Mouse (Mus musculus) stomach, embryonic 14.5 days (tissue): Measurements from ENCODE around the gene Gm28778. TPM values are rescaled to one million over a fixed set of nuclear protein-coding genes. Genes with fewer than 3 reads are reported as not detected.
A peak's percentile ranks its signal among the peaks of the same experiment; 100 is the strongest.
"Not testable (repeated sequence)": the region's sequence is repeated elsewhere in the genome, so short reads cannot be mapped to it uniquely, and the experiment has no call there.

Experiments
- ATAC-seq: fragments of 200-750 bp; cut with Nextera tagmentation; 2 replicates; pipeline ENCODE4 v1.8.0; 2017; ENCODE audit warnings: low read depth, moderate TSS enrichment; ENCODE audit not compliant: insufficient number of reproducible peaks, insufficient read depth, low FRiP score
- H3K27ac ChIP-seq: fragments of 300-500 bp; sonication (generic); 2 replicates; pipeline ENCODE4 v1.5.1; 2014; ENCODE audit warnings: mild to moderate bottlenecking, low read length, moderate library complexity, mixed read lengths
- H3K27me3 ChIP-seq: fragments of 300-500 bp; sonication (generic); 2 replicates; pipeline ENCODE4 v1.6.1; 2014; ENCODE audit warnings: low read length, control low read depth, mixed read lengths; ENCODE audit not compliant: control insufficient read depth, insufficient read depth
- H3K36me3 ChIP-seq: fragments of 300-500 bp; sonication (generic); 2 replicates; pipeline ENCODE4 v1.6.1; 2014; ENCODE audit warnings: mild to moderate bottlenecking, control low read depth, low read length, moderate library complexity, mixed read lengths; ENCODE audit not compliant: control insufficient read depth, insufficient read depth
- H3K4me1 ChIP-seq: fragments of 300-500 bp; sonication (generic); 2 replicates; pipeline ENCODE4 v1.6.1; 2014; ENCODE audit warnings: low read length, control low read depth, mixed read lengths; ENCODE audit not compliant: control insufficient read depth, insufficient read depth
- H3K4me2 ChIP-seq: fragments of 300-500 bp; sonication (generic); replicated peaks from 2 replicates; pipeline ENCODE4 v1.6.1; 2014; ENCODE audit warnings: low read depth, low read length, control low read depth
- H3K4me3 ChIP-seq: fragments of 300-500 bp; sonication (generic); 2 replicates; pipeline ENCODE4 v1.5.1; 2014; ENCODE audit warnings: low read depth, low read length, control low read depth
- H3K9ac ChIP-seq: fragments of 300-500 bp; sonication (generic); replicated peaks from 2 replicates; pipeline ENCODE4 v1.6.1; 2014; ENCODE audit warnings: low read depth, mild to moderate bottlenecking, control low read depth, low read length, moderate library complexity, mixed read lengths
- H3K9me3 ChIP-seq: fragments of 300-500 bp; sonication (generic); 2 replicates; pipeline ENCODE4 v1.6.1; 2016; ENCODE audit warnings: low read depth, low read length, control low read depth; ENCODE audit not compliant: control insufficient read depth
- WGBS: fragments of 180-500 bp; shearing (Covaris S2); extraction: QIAGEN DNeasy Blood & Tissue Kit; methylation state at CpG from one replicate; pipeline ENCODE4 v1.1.7; 2014; 5-methylcytosine and 5-hydroxymethylcytosine counted together
- polyA plus RNA-seq: library from polyadenylated mRNA; unstranded; fragments of >200 nt; fragmentation: Nextera tagmentation; extraction: Ambion mirVana; gene quantifications from 2 replicates; pipeline ENCODE4 v1.2.1, GENCODE M21; 2014

Gene Gm28778
- polyA plus RNA-seq = not detected in 2 replicates

DNA sequence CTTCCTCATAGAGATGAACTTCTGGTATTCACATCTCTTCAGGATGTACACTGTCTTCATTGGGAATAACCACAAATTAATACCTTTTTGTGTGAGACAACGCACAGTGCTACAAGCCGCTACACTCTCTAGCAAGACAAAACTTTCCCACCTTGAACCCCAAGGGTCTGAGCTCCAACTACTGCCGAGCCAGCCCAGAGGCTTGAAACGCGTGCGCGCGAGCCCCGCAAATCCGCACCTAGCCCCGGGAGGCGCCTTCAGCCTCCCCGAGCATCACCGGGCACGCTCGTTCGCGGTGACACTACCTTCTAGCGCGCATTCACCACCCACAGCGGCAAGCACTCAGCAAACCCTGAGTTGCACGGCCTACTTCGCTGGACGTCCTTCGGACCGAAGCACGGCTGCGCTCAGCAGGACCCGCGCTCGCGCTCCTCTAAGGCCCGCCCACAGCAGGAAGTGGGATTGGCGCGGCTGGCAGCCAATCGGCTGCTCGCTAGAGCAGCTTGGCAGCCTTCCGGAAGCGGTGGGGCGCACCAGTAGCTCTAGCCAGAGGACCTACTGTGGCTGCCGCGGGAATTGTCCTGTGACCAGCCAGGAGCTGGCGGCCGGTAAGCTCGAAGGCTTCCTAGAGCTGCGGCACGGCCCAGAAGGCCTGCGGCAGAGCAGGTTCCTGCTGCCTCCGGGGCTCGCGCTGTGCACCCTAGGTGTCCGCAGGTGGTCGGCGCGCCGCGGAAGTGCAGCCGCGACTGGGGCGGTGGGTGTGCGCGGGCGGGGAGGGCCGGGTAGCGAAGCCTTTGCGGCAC is at the start of gene Gm28778, which contains the start of the genes Pms1 and Ormdl1:
Gene Gm28778 (plus strand): TSS at position 531 of the 803 bp plus-strand sequence.
Gene Pms1 (minus strand): TSS at position 438 of the 803 bp plus-strand sequence.
Gene Ormdl1 (plus strand): TSS at position 515 of the 803 bp plus-strand sequence.
- H3K4me2 ChIP-seq = peak within 1 kb of the TSS; percentile 50
- H3K36me3 ChIP-seq = no peaks in the 10 kb centered on the region
- H3K9ac ChIP-seq = peak within 1 kb of the TSS; percentile 68
- no peaks in the 10 kb centered on the region for H3K27me3 ChIP-seq
- peak within 1 kb of the TSS; percentile 86 for H3K27ac ChIP-seq
- WGBS = under 1% methylated on average over 66 of the region's 66 CpGs
- H3K4me3 ChIP-seq = peak within 1 kb of the TSS; percentile 76
- 0 out of 2 replicates have a peak, but pooled peaks cover 4% of the 10 kb centered on the region for H3K4me1 ChIP-seq
- ATAC-seq = peak; percentile 100
- no peaks in the 10 kb centered on the region for H3K9me3 ChIP-seq

GRCm38 (mm10) chr1:53264958-53265612 is 31.8 kb upstream of the Gm28778 start:
- not testable (repeated sequence) for H3K9me3 ChIP-seq, H3K36me3 ChIP-seq, H3K27me3 ChIP-seq, ATAC-seq, H3K4me2 ChIP-seq, H3K27ac ChIP-seq, H3K4me3 ChIP-seq, H3K9ac ChIP-seq, H3K4me1 ChIP-seq

DNA sequence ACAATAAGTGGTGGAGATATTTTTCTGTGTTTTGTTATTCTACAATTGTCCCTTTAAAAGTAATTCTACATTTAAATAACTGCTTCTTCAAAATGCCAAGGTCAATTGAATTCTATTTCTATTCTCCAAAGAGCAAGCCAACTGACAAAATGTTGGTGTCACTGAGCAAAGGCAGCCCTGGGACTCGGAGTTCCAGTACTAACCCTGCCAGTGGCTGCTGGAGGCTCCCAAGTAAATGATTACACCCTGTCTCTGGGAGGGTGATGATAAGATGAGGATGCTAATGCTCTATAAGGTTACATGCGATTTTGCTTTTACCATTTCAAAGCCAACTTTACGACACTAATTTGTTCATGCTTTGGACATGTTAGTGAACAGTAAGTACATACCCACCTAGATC is 27.0 kb upstream of the Gm28778 start:
- Histone ChIP-seq H3K4me1 (no peaks in the 10 kb centered on the region), H3K36me3 (no peaks in the 10 kb centered on the region; the same call in 1 of the 2 replicates), H3K27me3 (no peaks in the 10 kb centered on the region), H3K9ac (no peak overlapping the region), H3K4me2 (no peak overlapping the region), H3K9me3 (no peaks in the 10 kb centered on the region), H3K4me3 (no peak overlapping the region), H3K27ac (no peak overlapping the region)
- 85% methylated on average over 3 of the region's 3 CpGs for WGBS
- ATAC-seq = no peak

DNA sequence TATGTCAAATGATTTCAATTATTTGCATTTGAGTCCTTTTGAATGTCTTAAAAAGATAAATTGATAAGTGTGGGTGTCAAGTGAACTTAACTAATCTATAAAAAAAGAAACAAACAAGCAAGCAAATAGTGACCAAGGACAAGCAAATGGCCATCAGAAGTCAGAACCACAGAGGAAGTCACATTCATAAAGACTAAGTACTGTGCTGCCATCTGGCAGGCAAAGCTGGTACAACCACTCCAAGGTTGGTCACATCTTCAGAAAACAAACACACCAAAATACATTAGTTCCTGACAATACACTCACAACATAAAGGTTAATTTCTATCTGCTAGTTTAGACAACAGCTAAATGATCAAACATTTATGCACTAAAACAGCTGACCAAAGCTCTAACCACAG is 24.3 kb upstream of the Gm28778 start:
- ATAC-seq = no peak
- Histone ChIP-seq H3K27me3 (no peaks in the 10 kb centered on the region), H3K9me3 (no peaks in the 10 kb centered on the region), H3K36me3 (no peaks in the 10 kb centered on the region; the same call in 1 of the 2 replicates), H3K27ac (no peak overlapping the region), H3K4me1 (no peaks in the 10 kb centered on the region), H3K4me3 (no peak overlapping the region), H3K9ac (no peak overlapping the region), H3K4me2 (no peak overlapping the region)

DNA sequence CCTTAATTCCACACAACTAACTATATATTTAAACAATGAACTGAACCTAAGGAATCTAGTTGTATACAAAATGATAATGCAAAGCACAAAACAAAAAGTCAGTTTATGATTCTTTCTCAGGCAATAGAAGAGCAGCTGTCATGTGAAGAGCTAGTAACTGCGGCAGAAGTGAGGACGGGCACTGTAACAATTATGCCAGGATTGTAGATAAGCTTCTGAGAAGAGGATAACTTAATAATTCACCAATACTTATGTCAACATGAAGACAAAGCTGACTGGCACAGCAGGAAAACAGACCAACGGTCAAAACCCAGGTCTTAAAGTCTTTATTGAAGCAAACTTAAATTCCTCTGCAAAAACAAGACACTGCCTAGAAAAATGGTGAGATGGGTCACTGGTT is 5.7 kb upstream of the Gm28778 start:
- Histone ChIP-seq H3K4me3 (no peak overlapping the region), H3K4me2 (no peak overlapping the region), H3K4me1 (0 out of 2 replicates have a peak, but pooled peaks cover 4% of the 10 kb centered on the region), H3K36me3 (no peaks in the 10 kb centered on the region), H3K9ac (no peak overlapping the region), H3K27me3 (no peaks in the 10 kb centered on the region), H3K27ac (no peak overlapping the region), H3K9me3 (no peaks in the 10 kb centered on the region)
- ATAC-seq = no peak
- 71% methylated on average over 3 of the region's 3 CpGs for WGBS

- 0 out of 2 replicates have a peak, but pooled peaks cover 4% of the 10 kb centered on the region for H3K4me1 ChIP-seq
- no peak for ATAC-seq
- no peaks in the 10 kb centered on the region for H3K27me3 ChIP-seq
- no peaks in the 10 kb centered on the region for H3K9me3 ChIP-seq
- no peak overlapping the region for H3K4me2 ChIP-seq
- no peak overlapping the region for H3K27ac ChIP-seq
- H3K9ac ChIP-seq = no peak overlapping the region
- no peaks in the 10 kb centered on the region for H3K36me3 ChIP-seq
- WGBS = 82% methylated on average over 4 of the region's 4 CpGs
- no peak overlapping the region for H3K4me3 ChIP-seq
Measured at GRCm38 (mm10) chr1:53300506-53300905, 3.6 kb downstream of the Gm28778 start.

- Histone ChIP-seq H3K4me3 (peak within 1 kb of the TSS; percentile 44), H3K9me3 (no peaks in the 10 kb centered on the region), H3K27ac (peak within 1 kb of the TSS; percentile 77), H3K27me3 (no peaks in the 10 kb centered on the region), H3K36me3 (peaks cover 7% of the 10 kb centered on the region), H3K4me2 (peak within 1 kb of the TSS; percentile 42), H3K4me1 (no peaks in the 10 kb centered on the region), H3K9ac (peak within 1 kb of the TSS; percentile 65)
- 2% methylated on average over 27 of the region's 27 CpGs for WGBS
- peak; percentile 97 for ATAC-seq
Measured at GRCm38 (mm10) chr1:53312989-53313967, 16.4 kb downstream of the Gm28778 start, which contains the start of gene Osgepl1. Osgepl1 (plus strand) TSS chr1:53313624.
